Mouse (Mus musculus) stomach, postnatal 0 days (tissue): ENCODE data around the gene Mtnr1b.

Experiments used
- CTCF ChIP-seq: IDR thresholded peaks from 2 replicates; pipeline ENCODE4 v1.5.1; 2016; ENCODE audit warnings: antibody characterized with exemption, low read depth, mild to moderate bottlenecking, moderate library complexity
- EP300 ChIP-seq: optimal IDR thresholded peaks from 2 replicates; pipeline ENCODE3; 2016; ENCODE audit warnings: antibody characterized with exemption

GRCm38 (mm10) chr9:15880160-15880603 is 5.8 kb upstream of the Mtnr1b start:
- TF ChIP-seq CTCF (peak; percentile 82), EP300 (no peak)
